Mouse (Mus musculus): ENCODE data around the gene Vac14.
"Not testable (repeated sequence)": the region's sequence is repeated elsewhere in the genome, so short reads cannot be mapped to it uniquely, and the experiment has no call there.

Gene Vac14

DNA sequence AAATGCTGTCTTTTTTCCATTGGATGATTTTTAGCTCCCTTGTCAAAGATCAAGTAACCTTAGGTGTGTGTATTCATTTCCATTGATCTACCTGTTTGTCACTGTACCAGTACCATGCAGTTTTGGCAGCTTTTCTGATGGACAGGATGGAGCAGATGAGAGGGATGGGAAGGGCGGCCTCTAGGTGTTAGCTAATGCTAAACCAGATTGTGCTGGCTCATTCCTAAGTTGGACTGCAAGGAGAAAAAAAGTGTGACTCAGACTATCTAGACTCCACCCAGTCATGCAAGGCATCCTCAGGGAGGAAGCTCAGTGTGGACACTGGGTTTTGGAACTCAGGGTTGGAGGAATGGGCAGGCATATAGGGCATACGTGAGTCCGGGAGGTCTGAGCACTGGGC is 30.2 kb downstream of the Vac14 start:
- no peak for DNase-seq (ENCODE audit: low read depth, low spot score)

DNA sequence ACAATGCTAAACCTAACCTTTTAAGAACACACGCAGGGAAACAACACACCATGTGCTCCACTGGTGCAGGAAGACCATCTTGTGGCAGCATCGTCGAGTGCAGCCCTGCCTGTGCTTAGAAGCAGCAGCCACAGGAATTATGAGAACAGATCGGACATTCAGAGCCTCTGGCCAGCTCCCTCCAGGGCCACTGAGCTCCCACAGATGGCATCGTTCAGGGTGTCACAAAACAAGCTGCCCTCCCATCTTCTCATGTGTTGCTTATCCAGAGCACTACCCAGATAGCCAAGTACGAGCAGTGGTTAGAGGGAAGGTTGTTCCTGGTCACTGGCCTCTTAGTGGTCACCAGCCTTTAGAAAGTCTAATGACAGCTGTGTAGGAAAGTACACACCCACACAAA is 30.9 kb downstream of the Vac14 start:
- no peak for DNase-seq (ENCODE audit: low read depth, low spot score)

DNA sequence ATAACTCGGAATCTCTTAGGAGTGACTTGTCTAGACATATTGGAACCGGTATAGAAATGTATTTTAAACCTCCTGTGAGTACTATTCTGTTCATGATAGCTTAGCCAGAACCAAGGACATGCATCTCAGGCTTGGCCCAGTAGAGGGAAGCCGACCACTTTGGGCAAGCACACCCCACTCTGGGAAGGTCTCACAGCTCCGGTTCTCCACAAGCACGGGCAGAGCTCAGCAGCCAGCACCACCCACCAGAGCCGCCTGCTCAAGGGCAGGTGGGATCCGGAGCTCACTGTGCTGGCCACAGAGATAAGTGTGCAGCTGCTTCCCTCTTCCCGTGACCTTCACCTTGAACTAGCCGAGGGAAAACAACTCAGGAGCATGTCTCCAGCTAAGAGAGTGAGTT is 32.5 kb downstream of the Vac14 start:
- DNase-seq (ENCODE audit: low read depth, low spot score) = no peak

DNA sequence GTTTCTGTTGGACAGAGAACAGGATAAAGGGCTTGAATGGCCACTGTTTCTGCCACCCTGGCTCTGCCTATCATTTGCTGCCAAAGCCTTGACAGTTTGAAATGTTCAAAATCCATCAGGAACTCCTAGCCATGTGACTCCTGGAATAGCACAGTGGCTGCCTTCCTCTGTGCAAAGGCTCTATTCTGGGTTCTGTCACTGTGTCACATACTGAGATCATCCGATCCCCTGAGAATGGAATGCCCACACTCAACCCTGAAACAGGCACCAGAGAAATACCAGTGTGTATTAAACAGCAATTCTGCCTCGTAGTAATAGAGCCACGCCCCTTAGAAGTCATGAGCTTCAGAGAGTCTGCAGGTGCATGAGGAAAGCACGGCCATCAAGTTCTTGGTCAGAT is 33.5 kb downstream of the Vac14 start:
- DNase-seq (ENCODE audit: low read depth, low spot score) = no peak

DNA sequence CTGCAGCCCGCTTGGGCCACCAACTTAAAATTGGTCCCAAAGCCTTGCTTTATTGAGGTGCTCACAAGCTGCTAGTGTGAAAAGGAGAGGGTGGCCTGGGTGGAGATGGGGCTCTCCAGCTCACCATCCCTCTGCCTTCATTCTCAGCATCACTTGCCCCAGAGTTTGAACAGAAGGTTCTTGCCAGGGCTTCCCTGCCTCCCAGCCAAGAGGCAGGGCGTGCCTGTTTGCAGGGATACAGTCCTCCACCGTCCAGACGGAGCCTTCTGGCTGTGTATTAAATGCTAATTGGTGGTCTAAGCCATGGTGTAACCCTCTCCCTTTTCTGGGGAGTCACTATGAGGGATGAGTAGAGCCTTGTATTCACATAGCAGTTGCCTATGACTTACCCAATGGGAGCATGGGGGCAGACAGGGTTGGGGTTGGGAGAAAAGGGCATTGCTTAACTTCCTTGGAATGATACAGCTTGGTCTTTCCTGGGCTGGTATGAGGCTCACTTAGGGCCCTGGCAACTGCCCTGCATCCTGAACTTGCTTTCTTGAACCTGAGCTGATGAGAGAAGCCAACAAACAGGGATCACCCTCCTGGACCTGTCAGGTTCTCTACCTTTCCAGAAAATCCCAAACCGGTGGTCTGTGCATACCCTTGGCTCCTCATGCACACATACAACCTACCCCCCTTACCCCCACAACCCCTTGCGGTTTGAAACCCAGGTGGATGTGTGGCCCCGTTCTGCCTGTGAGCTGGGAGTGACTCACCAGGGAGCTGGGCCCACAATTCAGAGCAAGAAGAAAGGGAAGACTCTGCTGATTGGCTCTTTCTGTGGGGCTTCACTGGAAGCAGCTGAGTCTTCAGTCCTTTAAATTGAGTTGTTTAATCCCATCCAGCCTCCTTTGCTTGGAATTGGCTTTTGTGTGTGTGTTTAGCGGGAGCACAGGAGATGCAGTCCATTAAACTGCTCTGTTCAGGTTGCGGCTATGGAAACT is 36.0 kb downstream of the Vac14 start:
- no peak for DNase-seq (ENCODE audit: low read depth, low spot score)

DNA sequence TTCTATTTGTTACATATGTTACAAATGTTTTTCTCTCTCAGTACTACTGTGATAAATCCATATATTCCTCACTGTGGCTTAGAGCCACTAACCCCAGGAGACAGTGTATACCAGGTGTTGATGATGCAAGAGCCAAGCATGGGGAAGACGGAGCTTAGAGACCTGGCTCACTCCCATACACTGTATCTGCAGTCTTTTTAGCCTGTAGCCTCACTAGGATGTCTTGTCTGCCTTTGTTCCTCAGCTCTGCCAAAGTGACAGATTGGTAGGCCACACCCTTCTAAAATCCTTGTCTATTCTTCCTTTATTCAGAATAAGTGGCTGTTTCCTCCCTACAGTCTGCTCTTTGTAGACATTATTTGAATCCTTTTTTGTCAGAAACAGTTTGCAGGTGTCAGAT is 37.4 kb downstream of the Vac14 start:
- DNase-seq (ENCODE audit: low read depth, low spot score) = no peak

DNA sequence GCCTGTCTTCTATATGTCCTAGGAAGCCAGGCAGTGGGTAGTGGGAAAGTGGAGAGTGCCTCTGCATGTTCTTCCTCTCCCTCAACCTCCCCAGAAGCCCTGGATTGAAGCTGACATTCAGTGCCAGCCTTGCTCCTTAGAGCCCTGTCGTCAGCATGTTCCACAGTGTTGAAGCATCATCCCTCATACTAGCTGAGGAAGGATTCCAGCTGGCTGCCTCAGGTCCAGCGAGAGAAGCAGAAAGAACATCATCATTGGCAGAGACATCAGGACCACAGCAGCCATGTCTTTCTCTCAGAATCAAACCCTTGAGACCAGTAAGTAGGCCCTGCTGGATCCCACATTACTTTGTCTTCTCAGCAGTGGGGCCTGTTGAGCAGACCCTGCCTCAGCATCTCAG is 39.3 kb downstream of the Vac14 start:
- DNase-seq (ENCODE audit: low read depth, low spot score) = no peak

DNA sequence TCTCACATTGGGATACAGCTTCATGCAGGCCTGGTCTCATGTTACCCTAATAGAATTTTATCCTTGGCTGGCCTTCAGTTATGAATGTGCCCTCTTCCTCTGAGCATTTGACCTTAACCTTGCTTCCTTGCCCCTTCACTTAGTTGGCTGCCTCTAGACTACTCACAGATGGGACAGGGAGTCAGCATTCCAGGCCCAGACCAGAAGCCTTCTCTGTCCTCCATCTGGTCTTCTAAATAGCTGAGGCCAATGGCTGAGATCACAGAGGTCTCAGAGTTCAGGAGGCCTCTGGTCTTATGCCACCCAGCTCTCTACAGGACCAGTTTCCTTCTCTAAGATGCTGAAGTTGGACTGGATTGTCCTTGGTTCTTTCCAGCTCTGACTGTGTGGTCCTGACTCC is 41.7 kb downstream of the Vac14 start:
- DNase-seq (ENCODE audit: low read depth, low spot score) = no peak

DNA sequence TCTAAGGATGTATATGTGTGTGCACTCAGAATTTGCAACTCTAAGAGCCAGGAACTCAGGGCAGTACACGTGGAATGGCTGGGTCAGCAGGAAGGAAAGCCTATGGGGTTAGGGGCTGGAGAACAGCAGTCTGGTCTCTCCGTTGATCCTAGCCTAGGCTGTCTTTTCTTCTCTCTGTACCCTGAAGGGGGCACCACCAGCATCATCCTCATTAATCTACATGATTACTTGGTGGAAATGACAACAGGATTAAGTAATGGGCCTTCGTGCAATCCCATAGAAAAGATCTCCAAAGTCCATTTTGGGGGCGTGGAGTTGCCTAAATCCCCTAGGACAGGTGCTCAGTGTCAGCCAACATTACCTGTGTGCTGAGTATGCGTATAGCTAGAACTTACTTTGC is 44.2 kb downstream of the Vac14 start:
- DNase-seq (ENCODE audit: low read depth, low spot score) = no peak

DNA sequence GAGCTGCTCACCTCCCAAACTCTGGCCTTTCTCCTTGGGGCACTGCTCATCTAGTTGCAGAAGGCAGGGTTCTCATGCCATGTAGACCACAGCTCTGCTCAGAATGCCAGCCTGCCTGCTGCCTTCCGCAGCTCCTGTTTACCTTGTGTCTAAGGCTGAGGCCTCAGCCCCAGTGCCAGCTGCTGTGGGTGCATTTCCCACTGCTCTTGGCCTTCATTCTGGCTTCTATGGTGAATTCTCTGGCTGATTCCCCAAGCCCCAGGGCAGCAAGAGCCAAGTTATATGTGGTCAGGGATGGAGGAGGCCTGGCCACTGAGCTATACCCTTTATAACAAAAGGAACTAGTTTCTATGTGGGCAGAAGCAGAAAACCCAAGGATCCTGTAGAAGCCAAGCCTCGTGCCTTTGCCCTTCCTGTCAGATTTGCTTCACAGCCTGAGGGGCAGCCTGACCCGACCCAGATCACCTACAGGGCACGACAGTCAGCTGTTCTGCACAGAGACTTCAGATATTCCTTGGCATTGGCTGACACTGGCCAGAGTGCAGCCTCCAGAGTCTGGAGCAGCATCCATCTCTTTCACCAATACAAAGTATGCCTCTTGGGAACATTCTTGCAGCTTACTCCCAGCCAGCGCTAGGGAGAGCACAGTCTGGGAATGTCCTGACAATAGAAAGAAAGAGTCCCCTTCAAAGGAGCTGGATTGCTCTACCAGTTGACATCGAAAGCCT is 44.8 kb downstream of the Vac14 start:
- DNase-seq (ENCODE audit: low read depth, low spot score) = no peak

DNA sequence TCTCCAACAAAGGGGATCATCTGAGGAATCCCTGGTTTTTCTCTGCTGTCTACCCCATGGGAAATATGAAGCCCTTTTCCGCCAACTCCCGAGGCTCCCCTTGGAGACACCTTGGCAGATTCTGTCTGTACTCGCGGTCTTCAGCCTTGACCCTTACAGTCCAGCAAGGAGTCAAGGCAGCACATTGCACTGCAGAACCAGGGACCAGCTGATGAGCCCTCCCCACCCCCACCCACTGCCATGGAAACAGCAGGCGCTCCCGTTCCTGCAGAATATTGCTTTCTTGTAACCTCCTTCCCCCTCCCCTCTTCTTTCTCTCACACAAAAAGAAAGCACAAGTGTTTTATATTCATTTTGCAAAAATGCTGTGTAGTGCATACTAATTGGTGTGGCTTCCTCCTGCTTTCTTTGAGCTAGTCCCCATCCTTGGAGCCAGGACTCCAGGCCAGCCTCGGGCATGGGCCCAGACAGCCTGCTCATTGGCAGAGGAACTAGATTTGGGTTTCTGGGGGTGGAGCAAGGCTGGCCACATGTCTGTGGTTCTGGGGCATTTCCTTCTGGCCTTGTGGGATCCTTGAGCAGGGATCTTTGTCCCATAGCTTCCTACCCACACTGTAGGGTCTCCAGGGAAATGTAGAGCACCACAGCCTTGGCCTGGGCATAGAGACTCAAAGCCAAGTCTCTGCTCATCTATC is 46.0 kb downstream of the Vac14 start:
- DNase-seq (ENCODE audit: low read depth, low spot score) = no peak

DNA sequence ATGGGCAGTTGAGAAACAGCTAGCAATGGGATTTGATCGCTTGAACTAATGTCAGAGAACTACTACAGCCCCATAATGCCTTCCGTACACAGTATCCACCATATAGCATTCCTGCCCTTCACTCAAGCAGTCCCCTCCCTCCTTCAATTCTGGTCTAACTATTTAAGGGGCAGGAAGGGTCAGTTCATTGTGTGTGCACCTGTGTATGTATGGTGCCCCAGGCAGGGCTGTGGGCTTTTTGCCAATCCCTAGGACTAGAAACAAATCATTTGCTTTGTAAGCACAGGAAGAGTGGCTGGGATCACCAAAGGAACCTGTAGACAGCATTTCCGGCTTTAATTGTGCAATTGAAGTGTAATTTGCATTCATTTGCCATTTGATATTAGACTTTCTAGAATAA is 46.6 kb downstream of the Vac14 start:
- DNase-seq (ENCODE audit: low read depth, low spot score) = no peak

DNA sequence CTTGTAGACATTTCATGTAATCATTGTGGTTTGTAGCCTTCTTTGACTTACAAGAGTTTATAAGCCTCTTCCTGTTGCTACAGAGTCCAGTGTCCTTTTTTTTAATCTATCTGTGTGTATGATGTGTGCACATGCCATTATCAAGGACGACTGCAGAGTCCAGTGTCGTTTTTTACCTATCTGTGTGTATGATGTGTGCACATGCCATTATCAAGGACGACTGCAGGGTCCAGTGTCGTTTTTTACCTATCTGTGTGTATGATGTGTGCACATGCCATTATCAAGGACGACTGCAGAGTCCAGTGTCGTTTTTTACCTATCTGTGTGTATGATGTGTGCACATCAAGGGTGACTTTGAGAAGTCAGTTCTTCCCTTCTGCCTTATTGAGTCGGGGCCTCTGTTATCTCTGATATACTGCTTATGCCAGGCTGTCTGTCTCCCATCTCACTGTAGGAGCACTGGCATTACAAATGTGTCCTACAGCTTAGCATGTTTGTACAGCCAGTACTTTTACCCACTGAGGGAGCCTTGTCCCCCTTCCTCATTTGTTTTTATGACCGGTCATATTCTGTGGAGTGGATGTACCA is 49.3 kb downstream of the Vac14 start:
- DNase-seq (ENCODE audit: low read depth, low spot score) = not testable (repeated sequence)

DNA sequence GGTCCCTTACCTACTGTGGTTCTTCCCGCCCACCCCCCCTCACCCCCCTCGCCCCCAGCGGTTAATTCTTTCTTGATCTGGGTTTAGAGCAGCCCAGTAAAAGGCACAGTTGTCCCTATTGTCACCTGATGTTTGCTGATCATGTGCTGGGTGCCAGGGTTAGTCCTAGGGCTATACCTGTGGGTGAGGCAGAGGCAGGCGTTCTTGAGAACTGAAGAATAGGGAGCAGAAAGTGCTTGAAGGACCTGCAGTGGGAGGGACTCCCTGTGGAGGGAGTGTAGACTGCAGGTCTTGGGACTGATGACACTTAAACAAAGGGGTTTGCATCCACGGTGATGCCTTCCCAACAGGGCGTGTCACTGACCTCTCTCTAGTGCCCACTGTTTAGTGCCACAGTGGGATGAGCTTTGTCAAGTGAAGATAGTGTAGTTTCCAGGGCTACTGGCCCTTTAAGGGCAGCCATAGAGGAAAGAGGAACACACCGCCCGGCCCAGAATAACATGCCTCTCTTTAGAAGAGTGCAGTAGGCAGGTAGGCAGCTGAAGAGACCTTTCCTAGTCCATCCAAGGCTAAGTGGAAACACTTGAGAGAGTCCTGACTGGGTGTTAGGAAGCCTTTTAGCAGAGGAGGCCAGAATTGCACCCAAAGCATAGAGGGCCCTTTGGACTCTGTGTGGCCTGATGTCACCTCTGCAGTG is 51.7 kb downstream of the Vac14 start:
- no peak for DNase-seq (ENCODE audit: low read depth, low spot score)

DNA sequence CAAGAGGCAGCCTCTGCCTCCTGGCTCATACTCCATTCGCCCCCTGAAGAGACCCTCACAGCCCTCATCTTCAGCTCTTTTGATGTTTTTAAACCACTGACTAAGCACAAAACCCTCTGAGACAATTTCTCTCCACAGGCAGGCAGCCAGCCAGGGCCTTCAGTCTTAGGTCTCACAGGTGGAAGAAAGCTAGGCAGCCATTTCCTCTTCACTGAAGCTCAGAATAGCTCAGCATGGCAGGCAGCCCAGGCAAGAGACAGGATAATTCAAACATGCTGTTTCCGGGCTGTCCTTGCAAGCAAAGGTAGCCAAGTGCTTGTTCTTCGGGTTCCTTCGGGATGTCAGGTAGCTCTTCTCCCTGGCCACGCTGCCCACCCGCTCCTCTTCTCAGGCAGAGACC is 52.9 kb downstream of the Vac14 start:
- DNase-seq (ENCODE audit: low read depth, low spot score) = no peak

DNA sequence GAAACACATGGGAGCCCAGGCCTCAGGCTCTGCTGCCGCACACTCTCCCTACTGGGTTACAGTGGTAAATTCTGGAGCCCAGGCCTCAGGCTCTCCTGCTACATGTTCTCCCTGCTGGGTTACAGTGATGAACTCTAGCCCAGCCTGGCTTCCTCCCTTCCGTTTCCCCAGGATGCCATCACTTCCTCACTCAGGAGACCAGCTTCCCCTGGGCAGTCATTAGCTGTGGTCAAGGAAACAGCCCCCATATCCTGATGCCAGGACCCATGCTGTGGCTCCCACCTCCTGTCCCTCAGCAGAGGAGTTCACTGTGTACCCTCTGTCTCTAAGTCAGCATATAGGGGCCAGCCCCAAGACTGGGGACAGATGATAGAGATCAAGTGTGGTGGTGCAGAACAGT is 53.7 kb downstream of the Vac14 start:
- DNase-seq (ENCODE audit: low read depth, low spot score) = no peak

DNA sequence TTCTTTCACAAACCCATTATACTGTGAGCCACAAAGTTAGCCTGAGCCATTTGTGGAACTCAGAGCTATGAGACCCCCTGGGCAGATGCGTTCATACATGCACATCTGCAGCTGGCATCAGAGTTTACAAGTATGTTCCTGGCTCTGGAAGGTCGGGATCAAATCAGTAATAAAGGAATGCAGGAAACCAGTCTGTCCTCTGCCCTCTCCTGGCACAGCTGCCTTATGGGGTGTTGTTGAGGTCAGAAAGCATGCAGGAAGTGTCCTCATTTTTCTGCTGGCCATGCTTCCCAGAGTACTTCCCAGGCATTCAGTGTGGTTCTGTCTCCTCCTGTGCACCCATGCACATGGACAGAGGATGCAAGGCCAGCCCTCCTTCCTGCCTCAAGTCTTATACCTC is 54.8 kb downstream of the Vac14 start:
- DNase-seq (ENCODE audit: low read depth, low spot score) = no peak

DNA sequence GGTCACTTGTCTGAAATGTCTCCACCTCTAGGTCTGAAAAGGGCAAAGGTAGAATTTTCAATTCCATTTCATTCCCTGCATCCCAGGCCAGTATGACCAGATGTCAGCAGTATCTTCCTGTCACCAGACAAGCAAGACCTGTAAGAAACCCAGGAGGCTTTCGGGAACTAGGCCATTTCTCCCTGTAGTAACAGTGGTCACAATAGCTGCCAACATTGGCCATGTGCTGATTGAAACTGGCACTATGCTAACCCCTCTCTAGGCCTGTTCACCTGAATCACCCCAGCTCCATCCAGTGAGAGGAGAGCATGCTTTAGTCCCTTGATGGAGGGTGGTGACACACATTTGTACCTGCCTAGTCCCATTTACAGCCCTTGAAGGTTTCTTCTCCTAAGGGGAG is 56.2 kb downstream of the Vac14 start:
- DNase-seq (ENCODE audit: low read depth, low spot score) = no peak

DNA sequence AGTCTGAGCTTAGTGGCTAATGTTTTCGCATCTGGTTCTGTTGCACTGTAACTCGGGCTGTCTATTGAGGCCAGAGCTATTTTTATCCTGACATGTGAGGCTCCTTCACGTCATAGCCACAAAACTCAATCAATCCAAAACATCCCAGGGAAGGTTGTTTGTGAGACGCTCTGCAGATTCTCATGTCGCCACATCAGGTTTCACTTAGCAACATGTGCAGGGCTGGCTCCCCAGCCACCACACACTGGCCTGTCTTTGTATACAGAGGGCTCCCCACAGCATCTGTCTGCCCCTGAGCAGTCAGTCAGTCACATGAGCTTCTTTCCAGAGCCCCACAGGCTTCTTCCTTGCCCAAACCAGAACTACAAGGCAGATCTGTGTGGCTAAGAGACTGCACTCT is 58.3 kb downstream of the Vac14 start:
- DNase-seq (ENCODE audit: low read depth, low spot score) = no peak

DNA sequence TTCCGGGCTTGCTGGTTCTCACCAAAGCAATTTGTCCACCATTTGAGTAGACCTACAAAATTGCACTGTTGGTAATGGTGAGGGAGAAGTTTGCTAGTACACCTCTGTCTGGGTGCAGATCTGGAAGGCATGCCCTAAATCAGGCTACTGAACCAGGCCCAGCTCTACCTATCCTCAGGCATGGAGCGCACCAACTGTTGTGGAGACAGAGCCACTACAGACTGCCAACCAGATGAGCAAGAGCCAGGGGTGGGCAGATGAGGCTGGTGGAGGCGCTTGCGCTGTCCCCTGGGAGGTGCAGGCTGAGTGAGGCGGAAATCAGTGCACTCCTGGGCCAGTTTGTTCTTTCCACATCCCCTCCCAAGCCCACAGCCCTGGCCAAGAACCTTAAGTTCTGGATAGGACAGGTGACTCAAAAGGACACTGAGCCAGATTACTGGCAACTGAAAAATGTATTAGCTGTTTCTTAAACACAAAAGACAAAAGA is 58.8 kb downstream of the Vac14 start:
- no peak for DNase-seq (ENCODE audit: low read depth, low spot score)

DNA sequence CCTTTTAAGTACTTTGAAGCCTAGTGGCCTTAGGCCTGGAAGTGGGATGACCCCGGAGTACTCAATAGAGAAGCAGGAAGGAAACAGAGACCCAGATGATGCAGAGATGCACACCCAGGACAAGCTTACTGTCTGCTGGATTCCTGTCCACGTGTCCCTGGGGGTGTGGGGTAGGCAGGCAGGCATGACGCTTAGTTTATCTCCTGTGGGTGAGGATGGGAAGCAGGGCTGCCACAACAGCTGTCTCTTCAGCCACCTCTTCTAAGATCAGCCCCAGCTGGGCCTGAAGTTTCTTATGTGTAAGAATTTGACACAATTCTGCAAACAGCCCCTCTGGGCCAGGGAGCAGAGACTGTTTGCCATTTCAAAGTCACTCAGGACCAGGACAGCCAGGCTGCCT is 60.6 kb downstream of the Vac14 start:
- DNase-seq (ENCODE audit: low read depth, low spot score) = no peak
